Mouse (Mus musculus) MEL (cell line): ENCODE measurements around the gene Mafb.

Source experiments
- CHD2 ChIP-seq: IDR thresholded peaks from 2 replicates; pipeline ENCODE4 v1.6.1; 2011; ENCODE audit warnings: low read length, improper control_type of control experiment
- CTCF ChIP-seq, 3 experiments: IDR thresholded peaks in 2 of 3; conservative IDR thresholded peaks in 1 of 3; 2 replicates each; pipeline ENCODE4 v1.5.1; 2011 to 2012; ENCODE audit warnings: low read length in 3 of 3, low read depth in 2 of 3, mild to moderate bottlenecking in 2 of 3, improper control_type of control experiment in 1 of 3, inconsistent platforms in 1 of 3, mixed read lengths in 1 of 3, moderate library complexity in 1 of 3; ENCODE audit not compliant: control insufficient read depth in 1 of 3, insufficient read depth in 1 of 3, poor library complexity in 1 of 3, severe bottlenecking in 1 of 3
- E2F4 ChIP-seq: IDR thresholded peaks from 2 replicates; pipeline ENCODE4 v1.6.1; 2011; ENCODE audit warnings: low read depth, low read length, improper control_type of control experiment, borderline replicate concordance
- GATA1 ChIP-seq: IDR thresholded peaks from 2 replicates; pipeline ENCODE4 v1.6.1; 2011; ENCODE audit warnings: low read depth, low read length, improper control_type of control experiment
- HCFC1 ChIP-seq: IDR thresholded peaks from 2 replicates; pipeline ENCODE4 v1.6.1; 2012; ENCODE audit warnings: low read depth, mild to moderate bottlenecking, inconsistent platforms, low read length, improper control_type of control experiment, moderate library complexity
- NRF1 ChIP-seq: IDR thresholded peaks from 2 replicates; pipeline ENCODE4 v1.6.1; 2014; ENCODE audit warnings: low read depth, mild to moderate bottlenecking, inconsistent platforms, low read length, improper control_type of control experiment, moderate library complexity; ENCODE audit not compliant: poor library complexity, insufficient read depth, severe bottlenecking
- POLR2A ChIP-seq, 2 experiments: IDR thresholded peaks; 2 replicates each; pipeline ENCODE4 v1.6.1; 2011 to 2012; ENCODE audit warnings: low read length in 2 of 2, mild to moderate bottlenecking in 2 of 2, control low read depth in 1 of 2, improper control_type of control experiment in 1 of 2, low read depth in 1 of 2, moderate library complexity in 1 of 2; ENCODE audit not compliant: control insufficient read depth in 1 of 2, insufficient read depth in 1 of 2, poor library complexity in 1 of 2
- POLR2AphosphoS5 ChIP-seq: IDR thresholded peaks from 2 replicates; pipeline ENCODE4 v1.6.1; 2012; ENCODE audit warnings: low read depth, borderline replicate concordance, mild to moderate bottlenecking, inconsistent platforms, low read length, moderate library complexity, mixed read lengths
- SMC3 ChIP-seq: IDR thresholded peaks from 2 replicates; pipeline ENCODE4 v1.6.1; 2011; ENCODE audit warnings: low read depth, low read length, improper control_type of control experiment
- USF2 ChIP-seq, 2 experiments: IDR thresholded peaks; 2 replicates each; pipeline ENCODE4 v1.6.1; 2011 to 2012; ENCODE audit warnings: improper control_type of control experiment in 2 of 2, low read length in 2 of 2, borderline replicate concordance in 1 of 2, inconsistent platforms in 1 of 2, low read depth in 1 of 2, mild to moderate bottlenecking in 1 of 2; ENCODE audit not compliant: insufficient read depth in 1 of 2

GRCm38 (mm10) chr2:160388596-160388995, 21.7 kb upstream of the Mafb start:
- no peak for TF ChIP-seq POLR2A (IDR thresholded peaks at IDR 0.05; ENCODE audit: control insufficient read depth in 1 of 2, insufficient read depth in 1 of 2, low read depth in 1 of 2, low read length in 2 of 2, poor library complexity in 1 of 2)
- no peak for TF ChIP-seq SMC3
- no peak for TF ChIP-seq HCFC1
- no peak for TF ChIP-seq CHD2
- TF ChIP-seq GATA1, result no peak
- no peak for TF ChIP-seq E2F4
- no peak for TF ChIP-seq CTCF (IDR thresholded peaks at IDR 0.05 in 2 of 3, conservative IDR thresholded peaks at IDR 0.05 in 1 of 3; ENCODE audit: control insufficient read depth in 1 of 3, insufficient read depth in 1 of 3, low read depth in 2 of 3, low read length in 3 of 3, poor library complexity in 1 of 3, severe bottlenecking in 1 of 3)
- no peak for TF ChIP-seq USF2 (IDR thresholded peaks at IDR 0.05; ENCODE audit: borderline replicate concordance in 1 of 2, insufficient read depth in 1 of 2, low read depth in 1 of 2, low read length in 2 of 2)
- no peak for TF ChIP-seq POLR2AphosphoS5
- no peak for TF ChIP-seq NRF1
